Mouse (Mus musculus) olfactory bulb, adult 2 months (tissue): ENCODE measurements at regions not wholly inside any gene's neighbourhood (a gene's known extent, or its start where the extent isn't known, plus 50 kb on each side); places are given as distances from the start of the nearest gene placed in this dataset.

Experiments used
- H3K27ac ChIP-seq: fragments of 200-500 bp; 2 replicates; pipeline ENCODE4 v1.5.1; 2012; ENCODE audit warnings: low read depth, low read length; ENCODE audit not compliant: insufficient read depth
- H3K4me1 ChIP-seq: fragments of 200-500 bp; 2 replicates; pipeline ENCODE4 v1.6.1; 2012; ENCODE audit warnings: low read length; ENCODE audit not compliant: control insufficient read depth, insufficient read depth
- H3K4me3 ChIP-seq: fragments of 200-500 bp; 2 replicates; pipeline ENCODE4 v1.5.1; 2012; ENCODE audit warnings: mild to moderate bottlenecking, low read depth, low read length, moderate library complexity; ENCODE audit not compliant: insufficient read depth
- CTCF ChIP-seq: fragments of 200-500 bp; IDR thresholded peaks from 2 replicates; pipeline ENCODE4 v1.5.1; 2012; ENCODE audit warnings: low read depth, mild to moderate bottlenecking, low read length, moderate library complexity; ENCODE audit not compliant: insufficient read depth
- POLR2A ChIP-seq: fragments of 200-500 bp; IDR thresholded peaks from 2 replicates; pipeline ENCODE4 v1.6.1; 2012; ENCODE audit warnings: mild to moderate bottlenecking, low read depth, low read length, moderate library complexity; ENCODE audit not compliant: insufficient read depth
- WGBS: fragments of 180-500 bp; shearing (Covaris S2); methylation state at CpG from one replicate; pipeline ENCODE4 v1.1.7; 2018; 5-methylcytosine and 5-hydroxymethylcytosine counted together

- TF ChIP-seq POLR2A (no peak), CTCF (no peak)
- Histone ChIP-seq H3K27ac (no peak overlapping the region), H3K4me3 (peak overlapping the region; percentile 28), H3K4me1 (peaks cover 5% of the 10 kb centered on the region)
- WGBS, result 6% methylated on average over 17 of the region's 17 CpGs
Measured at GRCm38 (mm10) chr3:119949041-119949470, 164.8 kb upstream of the Ptbp2 start.

- H3K4me1 ChIP-seq, result peaks cover 5% of the 10 kb centered on the region
- no peak overlapping the region for H3K27ac ChIP-seq
- no peak for TF ChIP-seq POLR2A
- no peak for TF ChIP-seq CTCF
- WGBS, result 62% methylated on average over 4 of the region's 4 CpGs
- no peak overlapping the region for H3K4me3 ChIP-seq
Measured at GRCm38 (mm10) chr3:119947126-119947525, 162.9 kb upstream of the Ptbp2 start.

- TF ChIP-seq CTCF, result no peak
- TF ChIP-seq POLR2A, result no peak
- 83% methylated on average over 5 of the region's 5 CpGs for WGBS
- Histone ChIP-seq H3K4me1 (peaks cover under 1% of the 10 kb centered on the region; the same call in 1 of the 2 replicates), H3K27ac (no peak overlapping the region), H3K4me3 (no peak overlapping the region)
Measured at GRCm38 (mm10) chr3:119944115-119944514, 159.8 kb upstream of the Ptbp2 start.

- Histone ChIP-seq H3K4me3 (no peak overlapping the region), H3K4me1 (no peaks in the 10 kb centered on the region), H3K27ac (no peak overlapping the region)
- TF ChIP-seq CTCF (no peak), POLR2A (no peak)
- 92% methylated on average over 1 of the region's 1 CpGs for WGBS
Measured at GRCm38 (mm10) chr3:119939091-119939490, 154.8 kb upstream of the Ptbp2 start.

GRCm38 (mm10) chr3:119938425-119938824, 154.2 kb upstream of the Ptbp2 start:
- Histone ChIP-seq H3K4me1 (no peaks in the 10 kb centered on the region), H3K4me3 (no peak overlapping the region), H3K27ac (no peak overlapping the region)
- no peak for TF ChIP-seq CTCF
- no peak for TF ChIP-seq POLR2A
- 85% methylated on average over 6 of the region's 6 CpGs for WGBS

GRCm38 (mm10) chr3:119936526-119936925, 152.3 kb upstream of the Ptbp2 start:
- no peak overlapping the region for H3K27ac ChIP-seq
- WGBS, result 70% methylated on average over 1 of the region's 1 CpGs
- TF ChIP-seq POLR2A (no peak), CTCF (no peak)
- H3K4me3 ChIP-seq, result no peak overlapping the region
- H3K4me1 ChIP-seq, result no peaks in the 10 kb centered on the region

- no peak overlapping the region for H3K27ac ChIP-seq
- WGBS, result 43% methylated on average over 5 of the region's 5 CpGs
- H3K4me1 ChIP-seq, result no peaks in the 10 kb centered on the region
- no peak for TF ChIP-seq POLR2A
- no peak for TF ChIP-seq CTCF
- no peak overlapping the region for H3K4me3 ChIP-seq
Measured at GRCm38 (mm10) chr3:119933049-119933511, 148.8 kb upstream of the Ptbp2 start.

- H3K27ac ChIP-seq, result no peak overlapping the region
- WGBS, result 88% methylated on average over 2 of the region's 2 CpGs
- TF ChIP-seq POLR2A (no peak), CTCF (no peak)
- H3K4me1 ChIP-seq, result no peaks in the 10 kb centered on the region
- no peak overlapping the region for H3K4me3 ChIP-seq
Measured at GRCm38 (mm10) chr3:119928281-119928680, 144.0 kb upstream of the Ptbp2 start.

GRCm38 (mm10) chr3:119919501-119920141, 135.4 kb upstream of the Ptbp2 start:
- Histone ChIP-seq H3K4me1 (no peaks in the 10 kb centered on the region), H3K27ac (no peak overlapping the region), H3K4me3 (no peak overlapping the region)
- 56% methylated on average over 4 of the region's 4 CpGs for WGBS
- TF ChIP-seq CTCF (no peak), POLR2A (no peak)
